Mouse (Mus musculus) liver, adult (tissue): Measurements from ENCODE around the gene Ciao2b.

Experiments
- GATA4 ChIP-seq: IDR thresholded peaks from 2 replicates; pipeline ENCODE4 v1.6.1; 2014; ENCODE audit warnings: mild to moderate bottlenecking, low read length; ENCODE audit not compliant: insufficient replicate concordance

The Ciao2b gene

DNA sequence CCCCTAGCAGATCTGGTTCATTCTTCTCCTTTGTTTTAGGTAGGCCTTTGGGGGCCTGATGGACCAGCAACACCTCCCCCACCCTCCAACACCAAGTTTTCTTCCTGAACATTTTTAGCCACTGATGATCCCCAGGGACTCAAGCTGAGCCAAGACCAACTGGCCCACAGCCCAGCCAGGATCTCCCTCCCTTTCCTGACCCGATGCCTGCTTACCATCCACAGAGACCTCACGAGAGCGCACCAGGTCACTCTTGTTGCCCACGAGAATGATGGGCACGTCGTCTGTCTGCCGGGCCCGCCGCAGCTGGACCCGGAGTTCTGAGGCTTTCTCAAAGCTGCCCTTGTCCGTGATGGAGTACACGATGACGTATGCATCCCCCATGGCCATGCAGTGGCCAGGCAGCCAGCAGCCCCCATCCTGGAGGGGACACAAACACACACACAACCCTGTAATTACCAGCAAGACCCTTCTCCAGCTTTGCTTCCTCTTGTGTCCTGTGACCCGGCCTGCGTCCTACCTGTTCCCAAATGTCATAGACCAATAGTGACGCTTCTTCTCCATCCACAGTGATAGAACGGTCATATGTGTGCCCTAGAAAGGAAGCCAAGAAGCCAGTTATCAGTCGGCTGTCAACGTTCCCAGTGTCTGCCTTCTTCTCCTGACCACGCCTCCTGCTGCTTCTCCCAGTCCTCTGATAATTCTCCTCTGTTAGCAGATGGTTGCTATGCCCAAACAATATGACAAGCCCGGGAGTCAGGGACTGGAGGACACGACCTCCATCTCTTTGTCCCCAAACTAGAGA is 12.3 kb downstream of the Ciao2b start:
- no peak for TF ChIP-seq GATA4

DNA sequence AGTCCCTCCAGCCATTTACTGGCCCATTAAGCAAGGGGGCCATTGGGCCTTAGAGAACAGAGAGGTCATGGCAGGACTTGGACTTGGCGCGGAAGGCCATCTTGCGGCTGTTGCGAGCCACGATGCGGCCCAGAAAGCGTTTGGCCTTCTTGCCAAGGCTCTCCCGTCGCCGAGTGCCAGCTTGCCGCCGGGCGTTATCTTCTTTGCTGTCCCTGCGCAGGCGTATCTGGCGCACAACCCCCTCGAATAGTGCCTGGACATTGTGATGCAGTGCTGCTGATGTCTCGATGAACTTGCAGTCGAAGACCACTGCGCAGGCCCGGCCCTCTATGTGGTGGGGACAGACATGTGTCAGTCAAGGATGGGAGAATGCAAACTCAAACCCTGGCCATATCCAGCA is 13.4 kb downstream of the Ciao2b start:
- no peak for TF ChIP-seq GATA4

DNA sequence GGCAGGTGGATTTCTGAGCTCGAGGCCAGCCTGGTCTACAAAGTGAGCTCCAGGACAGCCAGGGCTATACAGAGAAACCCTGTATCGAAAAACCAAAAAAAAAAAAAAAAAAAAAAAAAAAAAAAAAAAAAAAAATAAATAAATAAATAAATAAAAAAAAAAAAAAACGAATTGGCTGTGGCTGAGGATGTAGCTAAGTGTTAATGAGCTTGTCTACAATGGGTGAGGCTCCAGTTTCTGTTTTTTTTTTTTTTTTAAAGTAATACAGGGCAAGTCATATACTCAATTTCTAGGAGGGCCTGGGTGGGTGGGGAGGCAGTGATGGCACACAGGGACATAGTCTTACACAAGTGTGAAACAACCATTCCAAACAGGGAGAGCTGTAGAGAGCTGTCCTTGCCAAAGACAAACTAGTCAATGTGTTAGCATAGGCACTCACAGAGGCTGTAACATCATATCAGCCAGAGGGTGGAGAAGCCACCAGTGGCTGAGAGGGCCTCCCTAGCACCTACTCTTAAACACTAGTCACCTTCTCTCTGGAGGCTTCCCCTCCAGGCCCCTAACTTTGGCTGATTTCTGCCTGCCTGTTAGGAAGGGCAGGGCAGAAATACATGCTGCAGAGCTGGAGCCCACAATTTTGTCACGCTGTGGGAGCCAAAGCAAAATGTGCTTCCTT is 14.6 kb downstream of the Ciao2b start:
- TF ChIP-seq GATA4, result no peak

DNA sequence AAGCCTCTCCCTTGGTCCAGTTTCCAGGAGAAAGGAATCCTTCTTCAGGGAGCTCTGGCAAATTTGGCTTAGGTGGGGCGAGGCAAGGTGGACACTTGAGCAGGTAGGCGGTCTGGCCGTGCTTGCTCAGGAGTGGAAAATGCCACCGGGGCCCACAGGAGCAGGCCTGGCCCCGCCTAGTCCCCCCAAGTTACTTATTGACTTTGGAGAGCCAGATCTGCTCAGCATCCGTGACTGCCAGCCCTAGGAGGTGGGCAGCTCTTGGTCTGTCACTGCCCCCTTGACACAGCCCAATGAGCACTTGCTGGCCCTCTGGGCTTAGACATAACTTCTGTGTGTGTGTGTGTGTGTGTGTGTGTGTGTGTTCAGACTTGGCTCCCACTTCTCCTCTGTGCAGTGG is 17.6 kb downstream of the Ciao2b start, which contains the start of gene Cdh16:
Cdh16 (minus strand) TSS at position 236 of the 400 bp plus-strand sequence.
- no peak for TF ChIP-seq GATA4

DNA sequence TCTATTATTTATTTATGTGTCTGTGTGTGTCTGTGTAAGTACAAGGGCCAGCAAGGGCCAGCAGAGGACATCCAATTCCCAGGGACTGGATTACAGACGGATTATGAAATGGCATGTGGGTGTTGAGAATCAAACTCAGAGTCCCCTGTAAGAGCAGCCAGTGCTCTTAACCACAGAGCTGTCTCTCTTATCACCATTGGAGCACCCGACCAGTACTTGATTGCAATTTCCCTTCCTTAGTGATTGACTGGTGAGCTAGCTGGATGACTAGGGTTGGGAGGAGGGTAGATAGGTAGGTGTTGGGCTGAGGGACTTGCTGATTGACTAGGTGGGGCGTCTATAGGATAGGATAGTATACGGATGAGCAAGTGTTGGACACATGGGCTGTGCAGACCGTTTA is 21.0 kb downstream of the Ciao2b start:
- no peak for TF ChIP-seq GATA4

DNA sequence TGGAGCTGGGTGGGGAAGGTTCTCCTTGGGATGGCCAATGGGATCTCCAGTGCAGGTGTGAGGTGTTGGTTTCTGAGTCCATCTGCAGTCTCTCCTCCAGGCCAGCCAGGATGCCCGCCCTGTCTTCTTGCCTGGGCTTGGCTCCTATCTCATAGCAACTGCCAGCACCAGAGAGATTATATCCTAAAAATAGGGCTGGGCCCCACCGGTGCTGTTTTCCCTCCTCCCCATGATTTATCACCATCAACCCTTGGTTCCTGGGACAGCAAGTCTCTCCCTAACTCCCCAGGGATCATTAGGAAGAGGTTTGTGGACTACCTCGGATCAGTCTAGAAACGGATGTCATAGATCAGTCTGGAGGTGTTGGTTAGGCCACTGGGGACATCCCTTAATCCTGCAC is 28.6 kb downstream of the Ciao2b start:
- no peak for TF ChIP-seq GATA4

DNA sequence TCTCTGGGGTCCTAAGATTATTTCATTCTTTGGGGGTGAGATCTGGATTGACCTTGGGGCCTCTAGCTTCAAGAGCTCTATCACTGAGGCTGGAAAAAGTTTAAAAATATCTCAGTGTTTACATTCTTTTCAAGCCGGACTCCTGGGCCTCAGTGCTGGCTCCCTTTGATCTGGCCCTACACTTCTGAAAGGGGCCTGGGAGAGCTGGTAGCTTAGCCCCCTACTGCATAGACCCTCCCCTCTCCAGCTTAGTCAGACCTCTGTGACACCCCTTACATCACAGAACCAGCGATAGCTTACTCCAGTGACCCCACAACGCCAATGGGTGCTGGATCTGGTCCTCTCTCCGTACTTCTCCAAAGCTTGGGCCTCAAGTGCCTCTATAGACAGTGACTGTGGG is 30.2 kb downstream of the Ciao2b start:
- TF ChIP-seq GATA4, result no peak

DNA sequence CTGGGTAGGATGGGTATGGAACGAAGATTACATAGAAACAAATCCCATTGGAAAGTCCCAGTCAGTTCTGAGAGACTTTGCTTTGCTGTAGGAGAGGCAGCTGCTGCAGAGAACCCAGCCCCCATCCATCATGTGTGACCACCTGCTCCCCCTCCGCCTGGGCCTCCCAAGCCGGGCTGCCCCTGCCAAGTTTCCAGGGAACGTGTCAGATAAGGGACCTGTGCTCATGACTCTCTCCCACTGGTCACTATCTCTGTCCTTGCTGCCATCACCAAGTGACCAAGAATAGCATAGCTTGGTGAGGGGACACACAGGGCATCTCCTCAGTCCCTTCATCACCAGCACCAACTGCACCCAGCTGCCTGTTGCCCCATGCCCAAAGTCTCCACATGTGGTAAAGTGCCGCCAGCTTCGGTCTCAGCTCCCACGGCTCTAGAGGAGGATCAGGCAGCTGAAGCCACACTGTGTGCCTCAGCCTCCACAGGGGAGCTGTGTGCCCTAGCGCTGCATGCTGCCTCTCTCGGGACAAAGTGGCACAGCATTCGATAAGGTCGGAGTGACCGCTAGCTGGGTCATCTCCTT is 31.5 kb downstream of the Ciao2b start:
- TF ChIP-seq GATA4, result no peak

DNA sequence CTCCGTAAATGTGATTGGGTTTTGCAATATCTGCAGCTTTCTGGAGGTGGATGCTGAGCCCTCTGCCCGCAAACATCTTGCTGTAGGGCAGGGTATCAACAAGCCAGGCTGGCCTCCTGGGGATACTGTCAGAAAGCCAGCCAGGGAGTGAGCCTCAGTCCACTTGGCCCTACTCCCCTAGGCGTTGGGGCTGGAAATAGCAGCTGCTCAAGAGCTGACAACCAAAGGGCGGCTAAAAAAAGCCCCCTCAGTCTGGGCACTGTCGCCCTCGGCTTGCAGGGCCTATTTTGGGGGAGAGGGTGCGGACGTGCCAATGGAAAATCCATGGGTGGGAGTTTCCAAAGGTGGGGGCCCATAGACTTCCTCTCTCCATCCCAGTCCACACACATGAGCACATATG is 32.5 kb downstream of the Ciao2b start:
- TF ChIP-seq GATA4, result no peak

DNA sequence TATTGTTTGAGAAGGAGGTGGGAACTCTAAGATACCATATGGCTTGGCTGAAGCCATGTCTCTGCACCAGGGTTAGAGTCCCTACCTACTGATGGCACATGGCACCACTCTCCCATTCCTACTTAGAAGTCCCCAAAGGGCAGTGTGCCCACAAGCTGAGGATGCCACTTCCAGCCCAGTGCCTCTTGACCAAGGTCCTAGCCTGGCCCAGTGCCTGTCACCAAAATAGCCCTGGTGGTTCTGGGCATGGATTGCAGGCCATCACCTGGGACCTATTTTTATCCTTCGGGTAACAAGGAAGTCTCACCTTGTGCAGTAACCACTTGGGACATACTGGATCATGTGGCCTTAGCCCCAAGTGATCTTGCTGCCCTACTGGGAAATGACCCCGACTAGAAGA is 33.8 kb downstream of the Ciao2b start:
- no peak for TF ChIP-seq GATA4

DNA sequence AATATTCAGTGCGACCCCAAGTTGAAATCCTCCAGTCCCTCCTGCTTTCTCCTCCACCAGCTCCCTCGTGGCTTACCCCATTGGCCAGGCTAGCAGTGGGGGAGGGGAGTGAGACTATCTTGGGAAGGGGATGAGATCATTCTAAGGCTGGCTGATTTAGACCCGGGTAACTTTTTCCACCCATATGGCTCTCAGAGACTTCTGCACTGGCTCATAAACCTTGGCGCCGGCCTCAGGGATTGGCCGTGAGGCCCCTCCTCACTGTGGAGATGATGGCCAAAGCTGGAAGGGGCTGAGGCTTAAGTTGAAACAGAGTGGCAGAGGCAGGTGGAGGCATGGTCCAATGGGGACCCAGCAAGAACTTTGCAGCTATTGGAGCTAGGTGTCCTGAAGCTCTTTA is 35.4 kb downstream of the Ciao2b start:
- TF ChIP-seq GATA4, result no peak

DNA sequence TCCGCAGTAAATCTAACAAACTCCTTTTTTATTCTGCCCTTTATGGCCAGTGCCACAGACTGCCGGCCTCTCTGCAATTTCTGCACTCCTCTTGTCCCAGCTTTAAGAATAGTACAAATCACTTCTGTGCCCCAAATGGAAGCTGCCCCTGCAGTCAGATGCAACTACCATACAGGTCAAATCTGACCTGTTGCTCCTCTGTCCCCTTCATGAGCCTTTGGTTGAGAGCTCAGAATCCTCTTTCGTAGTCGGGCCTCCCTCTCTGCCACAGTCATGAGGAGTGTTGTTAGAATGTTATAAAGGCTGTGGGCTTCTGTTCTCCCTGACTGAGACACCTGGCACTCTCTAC is 38.5 kb downstream of the Ciao2b start:
- no peak for TF ChIP-seq GATA4

DNA sequence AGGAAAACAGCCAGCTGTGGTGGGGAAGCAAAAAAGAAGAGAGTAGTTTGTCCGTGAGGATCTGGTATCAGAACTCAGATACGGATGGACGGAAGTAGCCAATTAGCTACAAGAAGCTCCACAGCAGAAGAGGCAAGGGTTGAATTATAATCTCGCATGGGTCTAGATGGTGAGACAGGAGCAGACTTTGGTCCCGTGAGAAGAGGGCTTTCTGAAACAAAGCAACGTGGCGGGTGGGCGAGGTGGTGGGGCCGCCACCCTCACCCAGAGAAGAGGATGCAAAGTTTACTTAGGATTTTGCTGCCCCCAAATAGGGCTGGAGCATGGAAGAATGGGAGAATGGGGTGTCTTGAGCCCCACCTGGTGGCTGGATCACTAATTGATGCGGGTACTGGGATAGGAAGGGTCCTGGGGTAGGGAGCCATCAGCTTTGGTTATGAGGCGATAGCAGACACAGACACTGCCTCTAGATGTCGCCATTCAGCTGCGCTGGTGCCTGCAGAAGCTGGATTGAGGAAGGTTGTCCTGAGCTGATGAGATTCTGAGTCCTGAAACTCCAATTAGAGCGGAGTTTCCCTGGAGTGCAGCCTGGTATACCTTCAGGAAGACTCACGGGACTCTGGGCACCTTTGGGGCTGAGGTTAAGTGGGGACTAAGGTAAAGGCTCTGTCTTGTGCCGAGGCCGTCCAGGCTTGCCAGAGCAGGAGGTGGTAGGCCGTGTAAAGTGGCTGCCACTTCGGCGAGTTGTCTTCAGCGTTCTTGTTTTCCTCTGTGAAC is 39.1 kb downstream of the Ciao2b start:
- TF ChIP-seq GATA4, result peak; percentile 31; the same call in 1 of the 2 replicates

DNA sequence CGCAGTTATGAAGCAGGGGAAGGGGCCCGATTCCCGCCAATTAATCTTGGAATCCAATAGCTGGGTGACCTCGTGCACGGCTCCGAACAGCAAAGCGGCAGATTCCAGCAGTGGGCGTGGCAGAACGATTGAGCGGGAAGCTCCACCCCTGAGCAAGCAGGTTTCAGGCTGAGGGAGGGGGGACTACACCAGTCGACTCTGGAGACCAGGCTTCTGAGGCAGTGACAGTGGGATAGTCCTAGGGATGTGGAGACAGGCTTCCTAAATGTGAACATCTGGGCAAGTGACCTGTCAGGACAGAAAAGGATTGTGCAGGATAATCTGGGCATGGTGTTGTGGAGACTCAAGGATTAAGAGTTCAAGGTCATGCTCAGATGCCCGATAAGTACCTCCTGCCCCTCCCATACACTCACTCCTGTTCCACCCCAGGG is 39.8 kb downstream of the Ciao2b start:
- no peak for TF ChIP-seq GATA4

DNA sequence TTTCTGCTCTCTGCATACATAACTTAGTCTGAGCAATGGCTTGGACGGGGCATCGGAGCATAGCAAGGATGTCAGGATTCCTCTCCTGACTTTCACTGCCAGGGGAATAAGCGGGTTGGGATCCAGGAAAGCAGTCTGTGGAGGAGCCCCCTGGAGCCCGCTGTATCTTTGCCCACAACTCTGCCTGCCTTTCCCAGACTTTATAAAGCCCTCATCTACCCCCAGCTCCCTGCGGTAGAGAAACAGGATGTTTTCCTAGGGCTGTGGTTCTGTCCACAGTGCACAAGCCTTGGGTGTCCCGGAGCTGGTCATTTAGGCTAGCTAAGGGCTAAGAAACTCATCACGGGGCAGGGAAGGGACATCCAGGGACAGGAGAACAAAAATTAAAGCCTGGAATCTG is 40.4 kb downstream of the Ciao2b start:
- no peak for TF ChIP-seq GATA4
